Mouse (Mus musculus): ENCODE results near the gene Mvd. TPM values are rescaled to one million over a fixed set of nuclear protein-coding genes. Genes with fewer than 3 reads are reported as not detected.

Gene Mvd
- total RNA-seq (2021) = 1 to 10 TPM; 8.0 to 8.4 TPM

DNA sequence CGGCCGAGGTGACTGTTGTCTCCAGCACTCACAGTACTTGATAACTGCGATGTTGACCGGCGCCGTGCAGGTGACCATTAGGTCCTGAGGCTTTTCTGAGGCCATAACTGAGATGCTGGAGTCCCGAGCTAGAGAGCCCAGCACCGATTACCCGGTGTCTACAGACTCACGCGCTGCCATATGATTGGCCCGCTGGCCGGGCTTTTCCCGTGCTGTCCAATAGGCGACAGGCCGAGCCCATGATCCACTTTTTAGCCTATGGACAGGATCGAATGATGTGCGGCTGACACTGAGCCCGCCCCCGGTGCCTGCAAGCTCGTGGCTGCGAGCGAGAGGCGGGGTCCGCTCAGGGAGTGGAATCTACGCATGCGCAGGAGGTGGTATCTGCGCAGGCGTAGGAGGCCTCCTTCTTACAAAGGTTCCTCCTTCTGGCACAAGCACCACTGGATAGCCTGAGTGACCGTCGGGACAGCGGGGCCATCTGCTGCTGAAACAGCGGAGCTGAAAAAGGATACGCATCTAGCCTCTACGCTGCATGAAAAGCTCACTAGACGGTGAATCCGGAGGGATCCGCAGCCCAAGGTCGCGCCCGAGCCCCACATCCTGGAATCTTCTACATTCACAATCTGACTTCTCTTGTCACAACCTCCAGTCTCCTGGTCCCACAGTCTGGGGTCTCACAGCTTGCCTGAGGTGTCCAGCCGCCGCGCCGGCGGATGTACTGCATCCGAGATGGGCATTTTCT is at the start of gene Mvd:
Mvd (minus strand) TSS at position 161 of the 745 bp plus-strand sequence.
- peak; percentile 99 for DNase-seq

- DNase-seq = no peak
Observed at GRCm38 (mm10) chr8:122488387-122488786, 45.2 kb upstream of the Mvd start.

GRCm38 (mm10) chr8:122484831-122485230 is 41.6 kb upstream of the Mvd start:
- DNase-seq = no peak

GRCm38 (mm10) chr8:122483877-122484276 is 40.7 kb upstream of the Mvd start:
- DNase-seq = no peak

- no peak for DNase-seq
Observed at GRCm38 (mm10) chr8:122482448-122482847, 39.2 kb upstream of the Mvd start.

- DNase-seq = peak; percentile 96
Observed at GRCm38 (mm10) chr8:122475580-122476320, 32.5 kb upstream of the Mvd start, which contains the start of the genes Rnf166 and Ctu2. Gene Rnf166 (minus strand): TSS chr8:122476064. Gene Ctu2 (plus strand): TSS chr8:122476143.

DNA sequence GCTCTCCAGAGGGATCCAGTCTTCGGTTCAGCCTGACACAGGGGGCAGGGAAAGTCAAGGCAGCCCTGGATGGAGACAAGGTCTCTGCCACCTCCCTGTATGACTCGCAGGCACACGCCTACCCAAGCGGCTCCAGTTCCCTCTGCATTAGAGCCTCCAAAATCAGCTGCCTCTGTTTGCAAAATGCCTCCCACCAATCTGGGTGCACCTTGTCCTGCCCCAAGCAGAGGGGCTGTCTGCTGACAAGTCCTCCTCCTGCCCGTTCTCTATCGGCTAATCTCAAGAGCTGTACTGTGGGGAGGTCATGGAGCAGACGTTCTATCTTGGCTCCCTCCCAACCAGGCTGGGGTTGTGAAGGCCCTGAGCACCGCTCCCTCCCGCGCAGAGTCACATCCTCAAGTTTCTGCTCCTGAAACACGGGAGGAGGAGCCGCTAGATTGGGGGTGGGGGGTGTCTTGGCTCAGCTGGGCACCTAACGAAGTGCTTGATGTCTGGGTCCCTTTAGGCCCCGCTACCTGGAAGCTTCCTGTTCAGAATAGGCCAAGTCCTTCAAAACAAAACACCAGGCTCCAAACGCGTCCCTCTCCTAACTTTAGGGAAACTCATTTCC is 31.8 kb upstream of the Mvd start:
- peak; percentile 64 for DNase-seq

DNA sequence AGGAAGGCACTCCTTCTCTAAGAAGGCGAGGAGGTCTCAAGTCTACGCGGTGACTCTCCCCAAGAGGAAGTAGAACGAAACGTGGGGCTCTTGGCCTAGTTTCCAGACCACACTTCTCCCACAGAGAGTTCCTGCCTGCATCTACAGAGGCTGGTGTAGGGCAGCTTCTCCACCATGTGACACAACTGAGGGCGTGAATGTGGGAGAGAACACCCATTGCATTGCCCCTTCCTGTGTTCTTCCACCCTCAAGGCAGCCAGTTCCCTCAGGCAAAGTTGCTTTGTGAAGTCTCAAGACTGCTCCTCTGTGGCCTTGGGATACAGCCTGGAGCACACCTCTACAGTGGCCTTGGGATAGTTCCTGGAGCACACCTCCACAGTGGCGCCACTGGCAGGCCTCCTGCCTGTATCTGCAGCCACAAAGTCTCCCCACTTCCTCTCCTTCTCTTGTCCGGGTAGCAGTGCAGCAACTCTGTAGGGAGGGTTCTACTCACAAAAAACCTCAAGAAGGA is 30.7 kb upstream of the Mvd start:
- DNase-seq = no peak

- DNase-seq = no peak
Observed at GRCm38 (mm10) chr8:122470691-122471090, 27.5 kb upstream of the Mvd start.

GRCm38 (mm10) chr8:122469965-122470364 is 26.7 kb upstream of the Mvd start:
- DNase-seq = no peak

DNA sequence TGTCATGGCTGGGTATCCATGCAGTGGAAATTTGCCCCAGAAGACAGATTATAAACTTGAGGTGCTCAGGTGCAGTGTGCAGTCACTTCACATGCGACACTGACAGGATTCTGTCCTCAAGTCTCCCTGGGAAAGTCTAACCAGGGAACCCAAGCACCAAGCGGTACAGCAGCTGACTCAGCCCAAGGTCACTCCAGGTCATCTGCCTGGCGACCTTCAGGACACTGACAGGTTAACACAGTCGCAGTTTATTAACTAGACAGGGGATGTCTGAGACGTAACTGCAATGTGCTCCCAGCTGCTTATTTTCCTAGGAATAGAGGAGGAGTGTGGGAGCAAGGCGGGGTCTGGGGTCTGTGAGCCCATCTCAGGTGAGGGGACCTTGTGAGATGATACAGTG is 26.2 kb upstream of the Mvd start:
- DNase-seq = no peak

GRCm38 (mm10) chr8:122467816-122468215 is 24.6 kb upstream of the Mvd start:
- DNase-seq = no peak

GRCm38 (mm10) chr8:122464985-122465384 is 21.8 kb upstream of the Mvd start:
- no peak for DNase-seq

DNA sequence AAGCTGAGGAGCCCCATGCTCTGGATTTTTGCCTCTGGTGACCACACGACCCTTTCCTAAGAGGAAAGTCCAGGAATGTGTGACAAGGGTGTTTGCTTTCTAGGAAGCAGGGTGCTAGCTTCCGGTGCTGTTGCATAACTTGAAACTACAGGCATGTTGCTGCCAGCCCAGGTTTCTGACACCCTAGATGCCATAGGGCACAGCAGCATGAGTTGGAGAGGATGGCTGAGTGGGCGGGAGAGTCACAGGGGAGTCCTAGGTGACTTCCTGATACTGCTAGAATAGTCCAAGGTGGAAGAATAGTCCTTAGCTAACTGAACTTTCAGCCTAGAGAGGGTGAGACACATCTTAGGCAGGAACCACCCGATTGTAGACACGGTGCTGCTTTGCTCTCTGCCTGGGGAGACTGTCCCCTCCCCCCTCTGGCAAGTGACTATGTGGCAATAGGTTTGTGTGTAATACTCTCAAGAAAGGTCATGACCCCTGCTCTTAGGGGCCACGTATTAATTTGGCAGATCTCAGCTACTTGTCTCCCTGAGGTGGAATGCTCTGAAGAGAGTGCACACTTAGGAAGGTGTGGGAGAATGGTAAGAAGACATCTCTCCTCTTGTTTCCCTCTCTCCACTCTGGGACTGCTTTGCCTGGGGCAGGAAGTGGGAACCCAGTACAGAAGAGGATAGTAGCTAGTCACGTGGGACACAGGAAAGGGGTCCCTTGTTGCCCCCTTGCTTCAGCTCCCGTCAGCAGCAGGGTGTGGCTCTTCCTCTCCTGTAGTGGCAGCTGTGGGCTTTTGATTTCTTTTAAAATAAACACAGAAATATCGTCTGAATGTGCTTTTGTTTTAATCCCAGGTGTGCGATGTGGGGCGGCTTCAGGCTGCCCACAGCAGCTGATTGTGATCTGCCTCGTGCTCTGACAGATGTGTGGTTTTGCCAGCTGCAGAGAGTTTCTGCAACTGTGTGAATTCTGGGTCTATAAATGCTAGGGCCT is 20.7 kb upstream of the Mvd start:
- DNase-seq = no peak

GRCm38 (mm10) chr8:122462510-122462909 is 19.3 kb upstream of the Mvd start:
- DNase-seq = no peak

DNA sequence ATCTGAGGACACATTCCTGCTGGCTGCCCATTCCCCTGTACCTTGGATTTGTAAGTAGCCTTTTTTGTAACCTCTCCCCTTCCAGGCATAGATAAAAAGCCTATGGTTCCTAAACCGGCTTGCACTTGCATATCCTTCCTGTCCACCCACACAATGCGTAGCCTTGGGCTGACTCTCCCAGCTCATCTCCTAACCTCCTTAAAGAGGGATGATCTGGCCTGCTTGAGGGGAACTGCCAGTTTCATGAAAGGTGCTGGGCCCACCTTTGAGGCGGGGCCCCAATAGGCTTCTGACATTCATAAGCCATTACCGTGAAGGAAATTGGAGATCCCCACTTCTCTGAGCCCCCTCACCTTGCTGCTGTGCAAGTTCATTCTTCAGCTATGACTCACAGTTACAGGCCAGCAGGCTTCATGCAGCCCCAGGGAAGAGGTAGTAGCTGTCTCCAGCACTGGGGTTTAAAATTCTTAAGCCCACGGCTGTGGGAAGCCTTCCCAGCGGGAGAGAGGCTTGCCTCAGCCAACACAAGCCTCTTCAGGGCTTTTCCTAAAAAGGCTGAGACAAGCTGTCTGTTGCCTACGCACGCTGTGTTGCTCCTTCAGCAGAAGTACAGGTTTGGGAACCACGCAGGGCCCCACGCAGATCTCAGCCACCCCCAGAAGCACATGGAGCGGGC is 18.4 kb upstream of the Mvd start:
- DNase-seq = no peak

DNA sequence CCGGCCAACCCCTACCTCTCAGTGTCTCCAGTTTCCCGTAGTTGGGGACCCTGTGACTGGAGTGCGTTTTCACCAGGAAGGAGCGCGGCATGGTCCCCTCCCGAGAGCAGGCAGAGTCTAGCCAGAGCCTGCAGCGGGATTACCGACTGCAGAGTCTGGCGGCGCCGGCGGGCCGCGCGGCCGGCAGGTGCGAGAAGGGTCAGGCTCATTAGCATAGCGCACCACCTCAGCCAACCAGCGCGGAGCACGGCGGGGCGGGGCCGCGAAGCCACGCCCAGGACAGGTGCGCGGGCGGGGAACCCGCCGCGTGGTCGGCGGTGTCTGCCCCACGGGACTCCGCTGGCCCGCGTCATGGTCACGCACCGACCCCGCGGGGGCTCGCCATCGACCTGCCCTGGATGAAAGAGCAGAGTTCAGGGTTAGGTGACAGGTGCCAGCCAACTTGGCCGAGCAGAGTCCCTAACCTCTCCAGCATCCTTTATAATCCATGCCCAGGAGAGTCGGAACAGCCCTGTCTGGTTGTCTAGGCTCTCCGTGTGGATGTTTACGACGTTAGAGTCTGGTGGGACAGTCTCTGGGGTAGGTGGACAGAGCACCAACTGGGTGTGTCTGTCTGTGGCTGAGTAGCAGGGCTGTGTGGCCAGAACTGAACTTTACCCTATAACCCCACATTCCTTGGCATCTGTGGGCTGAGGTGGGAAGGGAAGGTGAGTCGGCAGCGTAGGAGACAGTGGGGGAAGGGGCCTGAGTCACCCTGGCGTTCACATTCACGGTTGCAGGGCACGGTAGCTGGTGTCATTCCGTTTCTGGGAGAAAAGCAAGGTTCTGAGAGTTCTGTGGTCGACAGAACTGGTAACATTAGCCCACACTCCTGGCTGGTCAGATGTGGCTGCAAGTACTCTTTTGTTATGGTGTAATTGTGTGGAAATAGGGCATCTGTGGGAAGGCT is 17.6 kb upstream of the Mvd start, which contains the start of gene Snai3:
Snai3 (minus strand) TSS at position 210 of the 949 bp plus-strand sequence.
- peak; percentile 50 for DNase-seq

DNA sequence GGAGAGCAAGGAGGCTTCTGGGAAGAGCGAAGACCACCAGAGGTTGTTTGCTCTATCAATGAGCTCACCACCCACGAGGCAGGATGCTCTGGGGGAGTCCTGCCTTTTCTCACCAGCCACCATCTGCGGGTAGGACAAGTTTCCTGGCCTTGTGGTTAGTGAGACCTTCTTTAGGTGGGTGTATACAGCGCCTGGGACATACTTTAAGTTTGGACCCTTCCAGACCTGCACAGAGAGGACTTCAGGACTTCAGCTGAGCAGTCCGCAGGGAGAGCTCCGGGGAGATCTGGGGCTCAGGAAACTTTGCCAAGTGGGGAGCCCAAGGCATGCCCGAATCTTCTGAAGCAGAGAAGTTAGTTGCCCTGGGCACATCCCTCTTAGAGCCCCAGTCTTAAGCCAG is 16.8 kb upstream of the Mvd start:
- no peak for DNase-seq

DNA sequence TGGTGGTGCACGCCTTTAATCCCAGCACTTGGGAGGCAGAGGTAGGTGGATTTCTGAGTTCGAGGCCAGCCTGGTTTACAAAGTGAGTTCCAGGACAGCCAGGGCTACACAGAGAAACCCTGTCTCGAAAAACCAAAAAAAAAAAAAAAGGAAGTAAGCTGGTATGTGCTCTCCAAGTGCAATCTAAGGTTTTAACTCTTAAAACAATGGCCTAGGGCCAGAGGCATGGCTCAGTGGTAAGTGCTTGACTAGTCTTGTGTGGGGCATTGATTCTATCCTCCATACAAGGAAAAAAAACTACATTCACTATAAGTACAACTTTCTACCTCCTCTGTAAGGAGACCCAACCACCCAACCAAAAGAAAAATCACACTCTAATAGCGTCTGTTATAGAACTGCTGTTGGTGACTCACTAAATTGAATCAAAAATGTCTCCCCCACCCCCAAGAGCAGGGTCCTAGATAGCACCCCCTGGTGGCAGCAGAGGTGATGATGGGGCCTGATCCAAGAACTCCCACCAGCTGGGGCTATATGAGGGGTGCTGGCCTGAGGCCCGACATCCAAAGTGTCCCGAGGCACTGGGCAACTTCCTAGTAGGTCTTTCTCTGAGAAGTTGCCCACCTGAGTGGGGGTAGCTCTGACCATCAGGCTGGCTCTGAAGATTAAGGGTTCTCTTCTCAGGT is 16.1 kb upstream of the Mvd start:
- peak; percentile 54 for DNase-seq

All from heart, postnatal 4 days (tissue).